Comparison of ENCODE assay signal across 9 mouse cellular contexts in the genomic region with DNA sequence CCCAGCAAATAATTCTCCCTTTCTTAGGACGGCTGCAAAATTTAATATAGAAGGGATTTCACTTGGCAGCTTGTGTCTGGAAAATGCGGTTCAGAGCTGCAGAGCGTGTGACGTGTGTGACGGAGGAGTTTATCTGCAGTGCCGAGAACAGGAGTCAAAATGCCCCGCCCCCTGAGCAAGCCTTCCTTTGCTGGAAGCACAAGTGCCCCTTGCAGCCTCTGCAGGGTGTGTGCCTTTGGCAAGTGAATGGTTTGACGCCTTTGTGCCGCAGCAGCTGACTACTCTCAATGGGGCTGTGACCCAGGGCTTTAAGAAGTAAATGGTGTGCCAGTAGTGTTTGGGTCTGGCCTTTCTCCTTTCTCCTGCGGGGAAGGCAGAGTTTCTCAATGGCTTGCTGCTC.
A peak's percentile ranks its signal among the peaks of the same experiment; 100 is the strongest.
DNase-seq lines count a peak whose midpoint lies in the region; ATAC-seq and TF ChIP-seq lines count a peak whose summit lies in the region.
"Had no signal": no experiment of that assay in that cellular context is flagged by ENCODE, and none has a peak within 500 bp of the region (broad histone marks: within the 10 kb centered on the region; RNA-seq: fewer than 3 reads in every experiment).

No protein-coding gene starts in this region.

- no peak overlapping the region for H3K4me2 ChIP-seq in lung, embryonic 16.5 days (ENCODE audit: low read depth, low read length)

- no peak overlapping the region; the same call in 1 of the 2 replicates for H3K4me3 ChIP-seq in layer of hippocampus, adult 2 months
- H3K4me3 ChIP-seq in forebrain, embryonic 10.5 days = no peak overlapping the region
- no peak overlapping the region for H3K4me3 ChIP-seq in lung, embryonic 16.5 days (ENCODE audit: low read length)
- H3K4me3 ChIP-seq: megakaryocyte, embryonic 14.5 days had no signal

- TF ChIP-seq CTCF in layer of hippocampus, adult 2 months (conservative IDR thresholded peaks at IDR 0.05) = no peak

- peaks cover 6% of the 10 kb centered on the region; the same call in 1 of the 2 replicates for H3K27me3 ChIP-seq in forebrain, embryonic 10.5 days (ENCODE audit: poor library complexity, severe bottlenecking)
- no peaks in the 10 kb centered on the region; the same call in 1 of the 2 replicates for H3K27me3 ChIP-seq in lung, embryonic 16.5 days (ENCODE audit: control insufficient read depth, insufficient read depth, low read depth, low read length)
- H3K27me3 ChIP-seq: megakaryocyte, embryonic 14.5 days had no signal

- peak; percentile 53 for ATAC-seq in lung, embryonic 16.5 days (ENCODE audit: low read depth)

- peak; percentile 14 to 22 for DNase-seq in layer of hippocampus, adult 2 months (ENCODE audit: low spot score in 2 of 2)
- DNase-seq in layer of hippocampus, adult 9-11 months = no peak
- peak; percentile 35 for DNase-seq in forebrain, embryonic 10.5 days (ENCODE audit: extremely low spot score, low spot score)
- peak; percentile 44 for DNase-seq in heart, postnatal 4 days
- DNase-seq in right cerebral cortex, postnatal 14 days = peak; percentile 42
- no peak for DNase-seq in T-cell, adult 2 months (ENCODE audit: low spot score)
- no peak for DNase-seq in thymus, adult 18-20 months

- WGBS in forebrain, embryonic 10.5 days = 24% methylated on average over 10 of the region's 10 CpGs
- 10% methylated on average over 9 of the region's 10 CpGs for WGBS in lung, embryonic 16.5 days

- H3K9me3 ChIP-seq in forebrain, embryonic 10.5 days = no peaks in the 10 kb centered on the region
- H3K9me3 ChIP-seq in lung, embryonic 16.5 days (ENCODE audit: control insufficient read depth, low read length) = no peaks in the 10 kb centered on the region

- H3K27ac ChIP-seq in layer of hippocampus, adult 2 months = peak overlapping the region; percentile 46; the same call in 1 of the 2 replicates
- H3K27ac ChIP-seq in forebrain, embryonic 10.5 days = peak overlapping the region; percentile 40; the same call in 1 of the 2 replicates
- H3K27ac ChIP-seq in lung, embryonic 16.5 days (ENCODE audit: low read length) = no peak overlapping the region

- no peaks in the 10 kb centered on the region for H3K36me3 ChIP-seq in forebrain, embryonic 10.5 days (replicated peaks)
- H3K36me3 ChIP-seq in lung, embryonic 16.5 days (ENCODE audit: control insufficient read depth, insufficient read depth, low read length) = no peaks in the 10 kb centered on the region

- H3K9ac ChIP-seq in lung, embryonic 16.5 days (ENCODE audit: low read length) = no peak overlapping the region

- peaks cover 39% of the 10 kb centered on the region for H3K4me1 ChIP-seq in forebrain, embryonic 10.5 days
- H3K4me1 ChIP-seq in lung, embryonic 16.5 days (replicated peaks; ENCODE audit: control insufficient read depth, insufficient read depth, low read length) = peaks cover 10% of the 10 kb centered on the region
- H3K4me1 ChIP-seq: megakaryocyte, embryonic 14.5 days had no signal

Comparison
In these comparisons a context has a peak if more than half of its experiments do, and no peak if none do; other contexts are left out.
1. DNase-seq: peak in layer of hippocampus, adult 2 months (2 of 2), forebrain, embryonic 10.5 days (single experiment), heart, postnatal 4 days (single experiment) and right cerebral cortex, postnatal 14 days (single experiment); none in layer of hippocampus, adult 9-11 months (single experiment), T-cell, adult 2 months (single experiment) and thymus, adult 18-20 months (0 of 2).